Mouse (Mus musculus): ENCODE results near the gene Cd34.

The Cd34 gene

GRCm38 (mm10) chr1:194971980-194972379 is 33.4 kb downstream of the Cd34 start:
- DNase-seq (ENCODE audit: low spot score in 2 of 2) = no peak

GRCm38 (mm10) chr1:194976164-194976516 is 37.5 kb downstream of the Cd34 start:
- peak; percentile 82 to 87 for DNase-seq (ENCODE audit: low spot score in 2 of 2)

- DNase-seq (ENCODE audit: low spot score in 2 of 2) = peak; percentile 78 to 83
Observed at GRCm38 (mm10) chr1:194976517-194977370, 38.1 kb downstream of the Cd34 start.

GRCm38 (mm10) chr1:194977371-194977761 is 38.7 kb downstream of the Cd34 start:
- no peak for DNase-seq (ENCODE audit: low spot score in 2 of 2)

GRCm38 (mm10) chr1:194977946-194978720 is 39.5 kb downstream of the Cd34 start:
- no peak for DNase-seq (ENCODE audit: low spot score in 2 of 2)

GRCm38 (mm10) chr1:194980826-194981435 is 42.3 kb downstream of the Cd34 start:
- DNase-seq (ENCODE audit: low spot score in 2 of 2) = no peak

GRCm38 (mm10) chr1:194982931-194983690 is 44.5 kb downstream of the Cd34 start:
- DNase-seq (ENCODE audit: low spot score in 2 of 2) = no peak

- DNase-seq (ENCODE audit: low spot score in 2 of 2) = no peak
Observed at GRCm38 (mm10) chr1:194984914-194985313, 46.3 kb downstream of the Cd34 start.

- no peak for DNase-seq (ENCODE audit: low spot score in 2 of 2)
Observed at GRCm38 (mm10) chr1:194985442-194986210, 47.0 kb downstream of the Cd34 start.

- no peak for DNase-seq (ENCODE audit: low spot score in 2 of 2)
Observed at GRCm38 (mm10) chr1:194989024-194989423, 50.4 kb downstream of the Cd34 start.

- DNase-seq (ENCODE audit: low spot score in 2 of 2) = no peak
Observed at GRCm38 (mm10) chr1:194990976-194991375, 52.4 kb downstream of the Cd34 start.

- no peak for DNase-seq (ENCODE audit: low spot score in 2 of 2)
Observed at GRCm38 (mm10) chr1:194991654-194992053, 53.0 kb downstream of the Cd34 start.

GRCm38 (mm10) chr1:194992589-194993317 is 54.1 kb downstream of the Cd34 start:
- DNase-seq (ENCODE audit: low spot score in 2 of 2) = no peak

GRCm38 (mm10) chr1:194993409-194993988 is 54.9 kb downstream of the Cd34 start:
- no peak for DNase-seq (ENCODE audit: low spot score in 2 of 2)

GRCm38 (mm10) chr1:194994262-194994661 is 55.6 kb downstream of the Cd34 start:
- DNase-seq (ENCODE audit: low spot score in 2 of 2) = no peak

- DNase-seq (ENCODE audit: low spot score in 2 of 2) = peak; percentile 76 to 88
Observed at GRCm38 (mm10) chr1:194995196-194995595, 56.6 kb downstream of the Cd34 start.

GRCm38 (mm10) chr1:194998396-194998795 is 59.8 kb downstream of the Cd34 start:
- no peak for DNase-seq (ENCODE audit: low spot score in 2 of 2)

GRCm38 (mm10) chr1:195003328-195003727 is 64.7 kb downstream of the Cd34 start:
- no peak for DNase-seq (ENCODE audit: low spot score in 2 of 2)

GRCm38 (mm10) chr1:195004194-195004593 is 65.6 kb downstream of the Cd34 start:
- no peak for DNase-seq (ENCODE audit: low spot score in 2 of 2)

GRCm38 (mm10) chr1:195006267-195006666 is 67.6 kb downstream of the Cd34 start:
- no peak for DNase-seq (ENCODE audit: low spot score in 2 of 2)
